Mouse (Mus musculus): Measurements from ENCODE around the gene Tph1. TPM values are rescaled to one million over a fixed set of nuclear protein-coding genes. Genes with fewer than 3 reads are reported as not detected.
"Not testable (repeated sequence)": the region's sequence is repeated elsewhere in the genome, so short reads cannot be mapped to it uniquely, and the experiment has no call there.

Tph1 gene
- polyA plus RNA-seq, 1 experiment = not detected

DNA sequence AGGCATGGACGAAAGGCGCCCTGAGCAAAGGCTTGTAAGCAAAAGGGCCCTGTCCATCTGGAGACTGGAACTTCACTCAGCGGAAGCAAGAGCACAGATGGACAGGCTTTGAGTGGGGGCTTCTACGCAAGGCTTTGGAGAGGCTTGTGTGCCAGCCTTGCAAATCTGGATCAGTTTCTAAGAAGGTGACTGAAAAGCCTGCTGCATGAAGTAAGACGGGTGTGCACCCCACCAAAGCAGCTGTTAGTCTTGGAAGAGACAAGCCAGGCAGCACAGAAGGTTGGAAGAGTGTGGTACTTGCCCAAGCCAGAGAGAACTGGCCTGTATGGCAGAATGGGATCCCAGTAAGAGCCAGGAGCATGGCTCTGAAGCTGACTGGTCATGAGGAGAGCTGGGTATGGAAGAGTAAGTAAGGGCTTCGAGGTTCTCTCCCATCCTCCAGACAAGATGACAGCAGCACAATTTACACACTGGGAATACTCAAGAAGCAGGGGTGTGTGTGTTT, 28.2 kb upstream of the Tph1 start:
- no peak for TF ChIP-seq POLR2A (IDR thresholded peaks at IDR 0.05; ENCODE audit: insufficient read depth, low read depth, low read length)
- TF ChIP-seq CTCF (IDR thresholded peaks at IDR 0.05; ENCODE audit: insufficient read depth, low read depth, low read length) = no peak
- Histone ChIP-seq H3K27ac (ENCODE audit: insufficient read depth, low read depth, low read length) (no peak overlapping the region), H3K4me3 (ENCODE audit: insufficient read depth, low read depth, low read length) (no peak overlapping the region), H3K4me1 (ENCODE audit: control insufficient read depth, insufficient read depth, low read length) (no peaks in the 10 kb centered on the region)
- WGBS = 95% methylated on average over 6 of the region's 6 CpGs

DNA sequence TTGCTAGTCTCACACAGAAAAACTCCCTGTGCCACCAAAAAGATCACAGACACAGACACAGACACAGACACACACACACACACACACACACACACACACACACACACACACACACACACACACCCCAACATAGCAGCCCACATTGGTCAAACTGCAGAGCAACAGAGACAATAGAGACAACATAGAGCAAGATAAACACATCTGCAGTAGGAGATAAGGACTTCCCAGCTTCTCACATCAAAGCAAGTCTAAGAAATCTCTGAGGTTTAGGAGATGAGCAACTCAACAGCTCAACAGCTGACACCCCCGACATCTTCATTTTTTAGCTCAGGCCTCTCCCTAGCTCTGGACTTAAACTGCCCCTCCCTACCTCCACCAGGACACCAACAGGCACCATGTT, 24.4 kb upstream of the Tph1 start:
- H3K27ac ChIP-seq (ENCODE audit: insufficient read depth, low read depth, low read length) = no peak overlapping the region
- TF ChIP-seq CTCF (IDR thresholded peaks at IDR 0.05; ENCODE audit: insufficient read depth, low read depth, low read length) (no peak), POLR2A (IDR thresholded peaks at IDR 0.05; ENCODE audit: insufficient read depth, low read depth, low read length) (no peak)
- no peaks in the 10 kb centered on the region for H3K4me1 ChIP-seq (ENCODE audit: control insufficient read depth, insufficient read depth, low read length)
- 94% methylated on average over 1 of the region's 1 CpGs for WGBS
- no peak overlapping the region for H3K4me3 ChIP-seq (ENCODE audit: insufficient read depth, low read depth, low read length)

DNA sequence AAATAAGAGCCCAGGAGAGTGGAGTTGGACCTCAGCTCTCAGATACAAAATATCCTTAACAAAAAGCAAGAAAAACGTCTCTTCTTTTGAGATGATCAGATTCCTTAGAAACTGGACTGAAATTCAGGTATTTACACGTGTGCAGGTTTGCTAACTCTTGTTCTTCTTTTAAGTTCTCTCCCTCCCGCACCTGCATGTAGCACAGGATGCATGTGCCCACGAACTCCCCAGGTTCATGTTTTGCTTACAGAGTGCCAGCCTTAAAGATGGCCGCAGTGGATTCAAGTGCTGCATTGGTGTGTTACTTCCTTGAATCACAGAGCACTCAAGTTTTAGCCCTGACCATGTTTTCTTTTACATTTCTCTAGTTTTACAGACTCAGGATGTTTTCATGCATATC, 14.5 kb upstream of the Tph1 start:
- Histone ChIP-seq H3K4me1 (ENCODE audit: control insufficient read depth, insufficient read depth, low read length) (no peaks in the 10 kb centered on the region), H3K4me3 (ENCODE audit: insufficient read depth, low read depth, low read length) (no peak overlapping the region), H3K27ac (ENCODE audit: insufficient read depth, low read depth, low read length) (no peak overlapping the region)
- 86% methylated on average over 5 of the region's 5 CpGs for WGBS
- TF ChIP-seq POLR2A (IDR thresholded peaks at IDR 0.05; ENCODE audit: insufficient read depth, low read depth, low read length) (no peak), CTCF (IDR thresholded peaks at IDR 0.05; ENCODE audit: insufficient read depth, low read depth, low read length) (no peak)

DNA sequence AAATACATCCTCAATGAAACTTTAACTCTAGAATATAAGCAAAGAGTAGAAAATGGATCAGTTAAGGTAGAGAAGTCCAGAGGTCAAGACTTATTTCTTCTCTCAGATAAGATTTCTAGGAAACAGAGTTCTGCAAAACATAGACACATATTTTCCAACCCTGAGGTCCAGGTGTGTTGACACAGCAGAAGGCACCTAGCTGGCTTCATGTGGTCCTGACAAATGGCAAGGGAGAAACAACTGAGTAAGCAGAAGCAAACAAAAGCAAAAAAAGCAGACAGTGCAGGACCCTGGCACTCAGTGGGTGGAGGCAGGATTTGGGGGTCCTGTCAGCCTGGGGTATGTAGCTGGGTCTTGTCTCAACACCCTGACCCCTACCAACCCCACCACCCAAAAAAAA, 8.4 kb upstream of the Tph1 start:
- H3K27ac ChIP-seq (ENCODE audit: insufficient read depth, low read depth, low read length) = no peak overlapping the region
- no peak overlapping the region for H3K4me3 ChIP-seq (ENCODE audit: insufficient read depth, low read depth, low read length)
- H3K4me1 ChIP-seq (ENCODE audit: control insufficient read depth, insufficient read depth, low read length) = no peaks in the 10 kb centered on the region
- TF ChIP-seq POLR2A (IDR thresholded peaks at IDR 0.05; ENCODE audit: insufficient read depth, low read depth, low read length) = no peak
- TF ChIP-seq CTCF (IDR thresholded peaks at IDR 0.05; ENCODE audit: insufficient read depth, low read depth, low read length) = no peak

DNA sequence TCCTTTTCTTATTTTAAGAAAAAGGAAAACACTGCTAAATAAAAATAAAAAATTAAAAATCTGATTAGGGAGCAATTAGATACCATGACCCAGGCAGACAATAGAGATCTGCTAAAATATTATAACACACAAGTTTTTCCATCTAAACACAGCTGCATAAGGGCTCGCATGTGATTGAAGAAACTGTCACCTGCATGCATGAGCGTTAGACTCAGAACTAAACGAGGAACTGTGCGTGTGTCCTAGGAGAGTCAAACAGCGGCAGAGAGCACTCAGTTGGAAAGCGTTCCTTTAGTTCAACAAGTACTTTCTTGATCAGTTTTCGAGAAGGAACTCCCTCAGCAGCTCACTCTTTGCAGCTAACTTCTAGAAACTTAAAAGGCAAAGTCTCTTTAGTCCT, 6.7 kb upstream of the Tph1 start:
- not testable (repeated sequence) for H3K27ac ChIP-seq (ENCODE audit: insufficient read depth, low read depth, low read length); H3K4me3 ChIP-seq (ENCODE audit: insufficient read depth, low read depth, low read length); H3K4me1 ChIP-seq (ENCODE audit: control insufficient read depth, insufficient read depth, low read length)
- WGBS = 68% methylated on average over 7 of the region's 7 CpGs

DNA sequence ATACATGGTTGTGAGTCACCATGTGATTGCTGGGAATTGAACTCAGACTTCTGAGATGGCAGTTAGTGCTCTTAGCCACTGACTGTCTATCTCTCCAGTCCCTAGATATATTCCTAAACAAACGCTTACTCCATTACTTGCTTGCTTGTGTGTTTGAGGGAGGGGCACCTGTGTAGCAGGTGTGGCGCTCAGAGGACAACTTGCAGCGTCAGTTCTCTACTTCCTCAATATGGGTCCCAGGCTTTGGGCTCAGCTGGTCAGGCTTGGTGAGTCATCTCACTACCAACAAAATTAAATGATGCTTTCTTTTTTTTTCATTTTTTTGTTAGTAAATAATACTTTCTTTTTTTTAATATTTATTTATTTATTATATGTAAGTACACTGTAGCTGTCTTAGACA, 6.1 kb upstream of the Tph1 start:
- no peaks in the 10 kb centered on the region for H3K4me1 ChIP-seq (ENCODE audit: control insufficient read depth, insufficient read depth, low read length)
- TF ChIP-seq CTCF (IDR thresholded peaks at IDR 0.05; ENCODE audit: insufficient read depth, low read depth, low read length) (no peak), POLR2A (IDR thresholded peaks at IDR 0.05; ENCODE audit: insufficient read depth, low read depth, low read length) (no peak)
- no peak overlapping the region for H3K27ac ChIP-seq (ENCODE audit: insufficient read depth, low read depth, low read length)
- 95% methylated on average over 3 of the region's 3 CpGs for WGBS
- no peak overlapping the region for H3K4me3 ChIP-seq (ENCODE audit: insufficient read depth, low read depth, low read length)

DNA sequence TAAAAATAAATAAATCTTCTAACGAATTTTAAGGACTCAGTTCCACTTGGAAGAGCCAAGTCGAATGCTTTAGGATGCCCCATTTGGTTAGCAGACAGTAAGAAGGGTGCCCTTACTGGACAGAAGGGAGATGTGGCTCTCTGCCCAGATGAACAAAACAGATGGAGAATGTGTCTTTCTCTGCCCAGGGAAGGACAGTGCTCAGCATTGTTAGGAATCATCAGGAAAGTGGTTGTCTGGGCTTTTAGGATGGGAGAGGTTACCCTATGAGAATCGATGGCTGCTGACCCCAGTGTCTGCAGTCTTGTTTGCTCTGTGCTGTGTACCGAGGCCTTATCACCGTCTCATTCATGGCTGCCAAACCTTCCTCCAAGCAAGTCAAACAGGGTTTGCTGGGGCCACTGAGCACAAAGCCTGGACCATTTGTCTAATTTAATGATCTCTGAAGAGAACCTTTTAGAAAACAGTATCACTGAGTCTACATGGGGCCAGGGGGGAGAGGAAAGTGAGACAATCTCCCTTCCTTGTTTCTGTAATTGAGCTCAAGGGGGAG, 4.5 kb upstream of the Tph1 start:
- 70% methylated on average over 5 of the region's 5 CpGs for WGBS
- Histone ChIP-seq H3K27ac (ENCODE audit: insufficient read depth, low read depth, low read length) (no peak overlapping the region), H3K4me3 (ENCODE audit: insufficient read depth, low read depth, low read length) (no peak overlapping the region), H3K4me1 (ENCODE audit: control insufficient read depth, insufficient read depth, low read length) (no peaks in the 10 kb centered on the region)
- no peak for TF ChIP-seq POLR2A (IDR thresholded peaks at IDR 0.05; ENCODE audit: insufficient read depth, low read depth, low read length)

DNA sequence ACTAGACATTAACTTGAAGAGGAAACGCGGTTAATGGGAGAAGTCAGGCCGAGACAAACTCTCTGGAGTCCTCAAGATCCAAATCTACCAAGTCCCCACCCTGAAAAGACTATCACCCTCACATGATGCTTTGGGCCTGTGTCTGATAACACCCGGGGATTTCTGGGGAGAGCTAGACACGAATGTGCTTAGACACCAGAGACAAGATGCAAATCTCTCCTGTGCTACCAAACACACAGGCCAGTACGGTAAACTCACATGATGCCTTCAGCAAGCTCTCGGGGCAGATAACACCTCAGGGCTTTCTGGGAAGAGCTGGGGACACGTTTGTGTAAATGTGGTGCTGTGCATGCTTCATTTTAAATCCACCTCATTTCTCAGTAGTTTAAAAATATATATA, 3.5 kb upstream of the Tph1 start:
- TF ChIP-seq CTCF (IDR thresholded peaks at IDR 0.05; ENCODE audit: insufficient read depth, low read depth, low read length) (no peak), POLR2A (IDR thresholded peaks at IDR 0.05; ENCODE audit: insufficient read depth, low read depth, low read length) (no peak)
- no peaks in the 10 kb centered on the region for H3K4me1 ChIP-seq (ENCODE audit: control insufficient read depth, insufficient read depth, low read length)
- H3K27ac ChIP-seq (ENCODE audit: insufficient read depth, low read depth, low read length) = no peak overlapping the region
- 87% methylated on average over 8 of the region's 8 CpGs for WGBS
- no peak overlapping the region for H3K4me3 ChIP-seq (ENCODE audit: insufficient read depth, low read depth, low read length)

DNA sequence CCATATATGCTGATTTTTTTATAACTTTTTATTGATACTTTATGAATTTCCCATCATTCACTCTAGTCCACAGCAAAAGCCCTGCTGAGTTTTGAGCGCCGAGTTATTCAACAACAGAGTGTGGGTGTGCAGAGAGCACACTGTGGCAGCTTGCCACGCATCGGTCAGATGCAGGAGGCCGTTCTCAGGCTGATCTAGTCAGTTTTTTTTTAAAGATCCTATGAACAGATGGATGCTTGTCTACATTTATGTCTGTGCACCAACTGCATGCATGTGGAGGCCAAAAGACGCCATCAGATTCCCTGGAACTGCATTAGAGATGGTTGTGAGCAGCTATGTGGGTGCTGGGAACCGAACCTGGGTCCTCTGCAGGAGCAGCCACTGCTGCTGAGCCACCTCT, 2.7 kb upstream of the Tph1 start:
- no peak overlapping the region for H3K27ac ChIP-seq (ENCODE audit: insufficient read depth, low read depth, low read length)
- 89% methylated on average over 7 of the region's 7 CpGs for WGBS
- no peak overlapping the region for H3K4me3 ChIP-seq (ENCODE audit: insufficient read depth, low read depth, low read length)
- no peak for TF ChIP-seq CTCF (IDR thresholded peaks at IDR 0.05; ENCODE audit: insufficient read depth, low read depth, low read length)
- TF ChIP-seq POLR2A (IDR thresholded peaks at IDR 0.05; ENCODE audit: insufficient read depth, low read depth, low read length) = no peak
- no peaks in the 10 kb centered on the region for H3K4me1 ChIP-seq (ENCODE audit: control insufficient read depth, insufficient read depth, low read length)

DNA sequence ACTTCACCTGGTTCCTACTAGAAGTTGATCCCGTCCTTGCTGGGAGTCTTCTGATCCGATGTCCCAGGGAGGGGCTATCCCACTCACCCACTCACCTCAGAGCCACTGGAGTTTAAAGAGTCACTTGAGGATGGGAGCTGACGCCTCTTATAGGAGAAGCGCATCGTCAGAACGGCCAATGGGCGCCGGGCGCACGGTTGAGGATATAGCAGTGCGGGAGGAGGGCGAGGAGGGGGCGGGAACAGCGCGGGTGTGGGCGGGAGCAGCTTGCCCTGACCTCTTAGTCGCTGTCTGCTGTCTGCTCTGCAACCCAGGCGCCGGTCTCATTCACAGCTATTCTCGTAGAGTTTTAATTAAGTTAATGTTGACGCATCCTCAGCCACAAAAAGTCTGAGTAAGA, 5.1 kb downstream of the Tph1 start:
- Histone ChIP-seq H3K4me1 (ENCODE audit: control insufficient read depth, insufficient read depth, low read length) (peaks cover 3% of the 10 kb centered on the region), H3K27ac (ENCODE audit: insufficient read depth, low read depth, low read length) (no peak overlapping the region), H3K4me3 (ENCODE audit: insufficient read depth, low read depth, low read length) (0 out of 2 replicates have a peak overlapping the region, but pooled peaks have one; percentile 1)
- WGBS = 2% methylated on average over 21 of the region's 21 CpGs
- no peak for TF ChIP-seq POLR2A (IDR thresholded peaks at IDR 0.05; ENCODE audit: insufficient read depth, low read depth, low read length)
- TF ChIP-seq CTCF (IDR thresholded peaks at IDR 0.05; ENCODE audit: insufficient read depth, low read depth, low read length) = no peak

Data from olfactory bulb, adult 2 months (tissue).